Mouse (Mus musculus) spleen, adult 2 months (tissue): ENCODE data around the gene Cdh3. TPM values are rescaled to one million over a fixed set of nuclear protein-coding genes. Genes with fewer than 3 reads are reported as not detected.
"Not testable (repeated sequence)": the region's sequence is repeated elsewhere in the genome, so short reads cannot be mapped to it uniquely, and the experiment has no call there.

Source experiments
- DNase-seq, 2 experiments: peaks; one replicate each; pipeline versions ENCODE4 v3.0.0 to v3.0.0-alpha.2; 2012 to 2021; ENCODE audit warnings: low spot score in 2 of 2, low read depth in 1 of 2
- H3K27ac ChIP-seq: fragments of 200-500 bp; 2 replicates; pipeline ENCODE4 v1.5.1; 2012; ENCODE audit warnings: low read length, inconsistent platforms; ENCODE audit not compliant: insufficient read depth
- H3K27me3 ChIP-seq: fragments of 200-500 bp; 2 replicates; pipeline ENCODE4 v1.6.1; 2012; ENCODE audit warnings: mild to moderate bottlenecking, moderate library complexity, low read length, inconsistent platforms; ENCODE audit not compliant: control insufficient read depth, insufficient read depth
- H3K36me3 ChIP-seq: fragments of 200-500 bp; 2 replicates; pipeline ENCODE4 v1.6.1; 2012; ENCODE audit warnings: mild to moderate bottlenecking, low read length, inconsistent platforms; ENCODE audit not compliant: control insufficient read depth, insufficient read depth
- H3K4me1 ChIP-seq: fragments of 200-500 bp; 2 replicates; pipeline ENCODE4 v1.6.1; 2011; ENCODE audit warnings: inconsistent platforms; ENCODE audit not compliant: control insufficient read depth, insufficient read depth, insufficient read length
- H3K4me3 ChIP-seq: fragments of 200-500 bp; 2 replicates; pipeline ENCODE4 v1.5.1; 2011; ENCODE audit warnings: mild to moderate bottlenecking, inconsistent platforms; ENCODE audit not compliant: insufficient read depth, insufficient read length; ENCODE audit errors: extremely low read depth
- CTCF ChIP-seq: fragments of 200-500 bp; IDR thresholded peaks from 2 replicates; pipeline ENCODE4 v1.5.1; 2011; ENCODE audit warnings: mild to moderate bottlenecking, inconsistent platforms; ENCODE audit not compliant: insufficient read depth, insufficient read length, insufficient replicate concordance; ENCODE audit errors: extremely low read depth
- POLR2A ChIP-seq: fragments of 200-500 bp; IDR thresholded peaks from 2 replicates; pipeline ENCODE4 v1.6.1; 2011; ENCODE audit warnings: low read depth, low read length, inconsistent platforms
- whole genome bisulfite sequencing: fragments of 180-500 bp; shearing (Covaris S2); methylation state at CpG from one replicate; pipeline ENCODE4 v1.1.7; 2018; 5-methylcytosine and 5-hydroxymethylcytosine counted together
- polyA plus RNA-seq: library from polyadenylated mRNA; depleted of rRNA; stranded (reverse); fragments of >200 nt; gene quantifications from 2 replicates; pipeline ENCODE4 v1.2.3, GENCODE M21; 2012

Cdh3 gene
- polyA plus RNA-seq, 1 experiment = 1.9 TPM

- no peak for DNase-seq
- no peak for TF ChIP-seq POLR2A
- no peak for TF ChIP-seq CTCF
- H3K27me3 ChIP-seq = no peaks in the 10 kb centered on the region
- no peak overlapping the region for H3K27ac ChIP-seq
- WGBS = 74% methylated on average over 6 of the region's 6 CpGs
- H3K36me3 ChIP-seq = no peaks in the 10 kb centered on the region
- H3K4me1 ChIP-seq = no peaks in the 10 kb centered on the region; the same call in 1 of the 2 replicates
- no peak overlapping the region for H3K4me3 ChIP-seq
Observed at GRCm38 (mm10) chr8:106581344-106582088, 70.8 kb downstream of the Cdh3 start.

- H3K4me1 ChIP-seq = no peaks in the 10 kb centered on the region
- no peak for DNase-seq
- 73% methylated on average over 11 of the region's 11 CpGs for WGBS
- TF ChIP-seq CTCF = no peak
- TF ChIP-seq POLR2A = no peak
- no peak overlapping the region for H3K4me3 ChIP-seq
- no peaks in the 10 kb centered on the region for H3K36me3 ChIP-seq
- no peak overlapping the region for H3K27ac ChIP-seq
- H3K27me3 ChIP-seq = no peaks in the 10 kb centered on the region
Observed at GRCm38 (mm10) chr8:106584942-106585670, 74.4 kb downstream of the Cdh3 start.

GRCm38 (mm10) chr8:106585671-106586037, 75.0 kb downstream of the Cdh3 start:
- H3K27me3 ChIP-seq = no peaks in the 10 kb centered on the region
- H3K4me3 ChIP-seq = no peak overlapping the region
- no peak for TF ChIP-seq CTCF
- no peak for TF ChIP-seq POLR2A
- H3K4me1 ChIP-seq = no peaks in the 10 kb centered on the region
- H3K27ac ChIP-seq = no peak overlapping the region
- H3K36me3 ChIP-seq = no peaks in the 10 kb centered on the region
- DNase-seq = no peak
- WGBS = 47% methylated on average over 3 of the region's 3 CpGs

GRCm38 (mm10) chr8:106586896-106587295, 76.2 kb downstream of the Cdh3 start:
- Histone ChIP-seq H3K4me3 (no peak overlapping the region), H3K27ac (no peak overlapping the region), H3K36me3 (no peaks in the 10 kb centered on the region), H3K4me1 (no peaks in the 10 kb centered on the region), H3K27me3 (no peaks in the 10 kb centered on the region)
- WGBS = 88% methylated on average over 8 of the region's 8 CpGs
- no peak for TF ChIP-seq POLR2A
- DNase-seq = no peak

GRCm38 (mm10) chr8:106588443-106589431, 78.0 kb downstream of the Cdh3 start:
- Histone ChIP-seq H3K36me3 (no peaks in the 10 kb centered on the region), H3K4me3 (no peak overlapping the region), H3K27ac (no peak overlapping the region), H3K27me3 (no peaks in the 10 kb centered on the region), H3K4me1 (no peaks in the 10 kb centered on the region)
- DNase-seq = no peak
- TF ChIP-seq POLR2A (no peak), CTCF (no peak)
- 86% methylated on average over 3 of the region's 3 CpGs for WGBS

GRCm38 (mm10) chr8:106592458-106592857, 81.8 kb downstream of the Cdh3 start:
- H3K4me1 ChIP-seq = no peaks in the 10 kb centered on the region
- H3K27ac ChIP-seq = no peak overlapping the region
- 39% methylated on average over 3 of the region's 3 CpGs for WGBS
- H3K4me3 ChIP-seq = no peak overlapping the region
- no peak for DNase-seq
- H3K36me3 ChIP-seq = no peaks in the 10 kb centered on the region
- TF ChIP-seq CTCF (no peak), POLR2A (no peak)
- no peaks in the 10 kb centered on the region for H3K27me3 ChIP-seq

- not testable (repeated sequence) for H3K36me3 ChIP-seq, H3K27ac ChIP-seq, DNase-seq, H3K4me3 ChIP-seq, H3K27me3 ChIP-seq, H3K4me1 ChIP-seq
- WGBS = 92% methylated on average over 3 of the region's 3 CpGs
Observed at GRCm38 (mm10) chr8:106595623-106596022, 84.9 kb downstream of the Cdh3 start.
